Mouse (Mus musculus): Measurements from ENCODE around the gene Sqstm1. TPM values are rescaled to one million over a fixed set of nuclear protein-coding genes. Genes with fewer than 3 reads are reported as not detected.

Gene Sqstm1
- polyA plus RNA-seq, 1 experiment from 2014 or later = 193 TPM

DNA sequence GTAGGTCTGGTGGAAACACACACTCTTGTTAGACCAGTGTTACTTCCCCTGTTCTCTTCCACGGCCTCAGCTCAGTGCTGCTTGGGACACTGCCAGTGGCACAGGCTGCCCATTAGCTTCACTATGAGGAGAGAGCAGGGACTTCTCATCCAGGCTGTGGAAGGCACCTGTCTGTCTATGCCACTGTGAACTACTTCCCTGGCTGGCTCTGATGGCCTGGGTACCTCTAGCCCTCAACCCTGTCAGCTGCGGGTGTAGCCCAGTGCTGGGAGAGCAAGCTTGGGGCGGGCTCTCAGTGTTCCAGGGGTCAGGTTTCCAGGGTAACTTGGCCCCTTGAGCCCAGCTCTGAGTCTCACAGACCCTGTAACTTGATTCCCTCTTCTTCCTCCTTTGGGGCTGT is 18.1 kb upstream of the Sqstm1 start:
- Histone ChIP-seq H3K9ac (peak overlapping the region; percentile 4; the same call in 1 of the 2 replicates), H3K27ac (no peak overlapping the region), H3K4me2 (no peak overlapping the region; the same call in 1 of the 2 replicates), H3K4me1 (peaks cover 49% of the 10 kb centered on the region), H3K27me3 (peaks cover 15% of the 10 kb centered on the region), H3K4me3 (no peak overlapping the region), H3K36me3 (peaks cover 30% of the 10 kb centered on the region), H3K9me3 (no peaks in the 10 kb centered on the region)
- WGBS = 26% methylated on average over 3 of the region's 3 CpGs
- no peak for ATAC-seq (ENCODE audit: insufficient number of reproducible peaks, insufficient read depth, low FRiP score, low TSS enrichment, low read depth)

DNA sequence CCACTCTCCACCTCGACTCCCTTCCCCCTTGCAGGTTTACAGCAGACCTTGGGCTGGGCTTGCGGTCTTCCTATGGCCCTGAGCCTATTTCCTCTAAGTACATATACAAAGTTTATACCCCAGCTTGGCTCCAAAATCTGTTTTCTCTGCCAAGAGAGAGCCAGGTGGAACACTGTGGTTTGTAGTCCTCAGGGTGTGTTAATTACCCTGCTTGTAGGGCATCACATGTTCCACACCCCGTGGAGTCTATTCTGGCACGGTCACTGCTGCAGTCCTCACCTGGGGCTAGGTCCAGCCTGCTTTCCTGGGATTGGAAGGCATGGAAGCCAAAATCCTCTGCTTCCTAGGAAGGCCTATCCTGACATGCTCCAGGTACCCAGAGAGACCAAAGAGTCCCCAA is 17.1 kb upstream of the Sqstm1 start:
- H3K9me3 ChIP-seq = no peaks in the 10 kb centered on the region
- H3K36me3 ChIP-seq = peaks cover 19% of the 10 kb centered on the region
- 87% methylated on average over 4 of the region's 4 CpGs for WGBS
- no peak overlapping the region for H3K27ac ChIP-seq
- peaks cover 15% of the 10 kb centered on the region for H3K27me3 ChIP-seq
- no peak overlapping the region for H3K4me2 ChIP-seq
- H3K9ac ChIP-seq = no peak overlapping the region
- H3K4me3 ChIP-seq = no peak overlapping the region
- H3K4me1 ChIP-seq = peaks cover 55% of the 10 kb centered on the region
- ATAC-seq (ENCODE audit: insufficient number of reproducible peaks, insufficient read depth, low FRiP score, low TSS enrichment, low read depth) = no peak

DNA sequence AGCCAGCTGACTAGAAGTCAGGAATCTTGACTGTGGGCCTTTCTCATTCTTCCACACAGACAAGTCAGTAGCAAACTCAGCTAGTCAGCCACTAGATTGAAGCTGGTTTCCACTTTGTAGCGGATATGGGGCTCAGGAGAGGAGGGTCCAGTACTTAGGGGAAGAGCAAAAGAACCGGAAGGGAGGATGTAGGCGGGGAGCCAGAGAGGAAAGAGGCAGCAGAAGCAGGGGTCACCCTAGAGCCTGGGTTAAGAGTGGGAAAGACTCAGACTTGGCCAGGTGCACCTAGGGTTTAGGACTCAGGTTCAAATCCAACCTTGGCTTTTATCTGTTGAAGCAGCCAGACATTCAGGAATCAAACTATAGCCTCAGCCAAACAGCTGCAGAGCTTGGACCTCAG is 16.6 kb upstream of the Sqstm1 start:
- H3K9ac ChIP-seq = no peak overlapping the region
- ATAC-seq (ENCODE audit: insufficient number of reproducible peaks, insufficient read depth, low FRiP score, low TSS enrichment, low read depth) = no peak
- WGBS = 67% methylated on average over 3 of the region's 3 CpGs
- 0 out of 2 replicates have a peak overlapping the region, but pooled peaks have one; percentile 84 for H3K4me3 ChIP-seq
- H3K36me3 ChIP-seq = peaks cover 14% of the 10 kb centered on the region
- 0 out of 2 replicates have a peak overlapping the region, but pooled peaks have one; percentile 85 for H3K4me2 ChIP-seq
- H3K27me3 ChIP-seq = peaks cover 15% of the 10 kb centered on the region
- H3K4me1 ChIP-seq = peaks cover 55% of the 10 kb centered on the region
- H3K9me3 ChIP-seq = no peaks in the 10 kb centered on the region
- no peak overlapping the region for H3K27ac ChIP-seq

DNA sequence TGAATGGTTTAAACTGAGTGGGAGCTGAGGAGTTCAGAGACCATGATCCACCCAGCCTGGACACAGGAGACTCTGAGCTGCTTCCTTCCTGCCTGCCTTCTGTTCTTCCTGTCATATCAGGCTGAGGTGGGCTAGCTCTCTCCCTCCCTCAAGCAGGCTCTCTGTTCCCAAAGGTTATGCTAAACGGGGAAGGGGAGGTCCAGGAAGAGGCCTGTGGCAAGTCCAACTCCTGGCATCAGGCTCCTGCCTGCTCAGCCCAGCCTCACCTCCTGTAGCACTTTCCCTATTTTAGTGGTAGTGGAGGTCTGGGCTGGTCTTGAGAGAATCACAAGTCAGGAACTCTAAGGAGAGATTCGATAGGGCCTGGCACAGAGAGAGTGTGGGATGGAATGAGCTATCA is 15.8 kb upstream of the Sqstm1 start:
- Histone ChIP-seq H3K4me3 (peak overlapping the region; percentile 84), H3K27ac (no peak overlapping the region), H3K9ac (peak overlapping the region; percentile 95), H3K36me3 (peaks cover 6% of the 10 kb centered on the region; the same call in 1 of the 2 replicates), H3K9me3 (no peaks in the 10 kb centered on the region), H3K4me1 (peaks cover 55% of the 10 kb centered on the region), H3K4me2 (peak overlapping the region; percentile 85), H3K27me3 (peaks cover 15% of the 10 kb centered on the region)
- WGBS = 34% methylated on average over 2 of the region's 2 CpGs
- no peak for ATAC-seq (ENCODE audit: insufficient number of reproducible peaks, insufficient read depth, low FRiP score, low TSS enrichment, low read depth)

DNA sequence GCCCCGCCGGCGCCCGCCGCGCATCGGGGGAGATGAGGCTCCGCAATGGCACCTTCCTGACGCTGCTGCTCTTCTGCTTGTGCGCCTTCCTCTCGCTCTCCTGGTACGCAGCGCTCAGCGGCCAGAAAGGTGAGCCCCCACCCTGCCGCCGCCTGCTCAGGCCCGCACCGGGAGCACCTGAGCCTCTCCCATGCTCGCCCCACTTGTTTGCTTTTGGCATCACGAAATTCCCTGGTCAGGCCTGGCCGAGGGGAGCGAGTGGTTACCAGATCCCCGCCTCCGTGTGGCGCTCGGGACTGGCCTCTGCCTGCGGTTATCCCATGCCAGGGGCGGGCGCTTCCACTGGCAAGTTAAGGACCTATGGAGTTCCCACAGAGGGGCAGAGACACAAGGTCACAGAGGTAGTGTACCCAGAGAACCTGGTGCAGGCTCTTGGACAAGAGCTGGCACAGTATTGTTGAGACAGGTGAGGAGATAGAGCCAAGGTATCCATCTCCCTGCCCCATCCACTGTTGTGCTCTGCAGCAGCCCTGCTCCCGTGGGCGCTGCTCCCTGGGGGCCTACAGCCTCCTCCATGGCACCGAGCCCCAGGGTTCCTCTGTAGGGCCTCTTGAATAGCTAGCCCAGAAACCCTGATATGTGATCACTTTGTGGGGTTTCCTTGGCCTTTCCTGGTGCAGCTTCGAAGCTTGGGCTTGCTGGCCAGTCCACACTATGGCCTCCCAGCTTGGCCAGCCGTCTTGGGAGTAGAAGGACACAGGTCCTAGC is 15.2 kb upstream of the Sqstm1 start:
- Histone ChIP-seq H3K27me3 (peaks cover 15% of the 10 kb centered on the region), H3K9ac (peak overlapping the region; percentile 95), H3K4me1 (peaks cover 52% of the 10 kb centered on the region), H3K4me2 (peak overlapping the region; percentile 85), H3K4me3 (peak overlapping the region; percentile 84), H3K36me3 (peaks cover 4% of the 10 kb centered on the region; the same call in 1 of the 2 replicates), H3K9me3 (no peaks in the 10 kb centered on the region), H3K27ac (peak overlapping the region; percentile 84)
- 2% methylated on average over 34 of the region's 34 CpGs for WGBS
- no peak for ATAC-seq (ENCODE audit: insufficient number of reproducible peaks, insufficient read depth, low FRiP score, low TSS enrichment, low read depth)

DNA sequence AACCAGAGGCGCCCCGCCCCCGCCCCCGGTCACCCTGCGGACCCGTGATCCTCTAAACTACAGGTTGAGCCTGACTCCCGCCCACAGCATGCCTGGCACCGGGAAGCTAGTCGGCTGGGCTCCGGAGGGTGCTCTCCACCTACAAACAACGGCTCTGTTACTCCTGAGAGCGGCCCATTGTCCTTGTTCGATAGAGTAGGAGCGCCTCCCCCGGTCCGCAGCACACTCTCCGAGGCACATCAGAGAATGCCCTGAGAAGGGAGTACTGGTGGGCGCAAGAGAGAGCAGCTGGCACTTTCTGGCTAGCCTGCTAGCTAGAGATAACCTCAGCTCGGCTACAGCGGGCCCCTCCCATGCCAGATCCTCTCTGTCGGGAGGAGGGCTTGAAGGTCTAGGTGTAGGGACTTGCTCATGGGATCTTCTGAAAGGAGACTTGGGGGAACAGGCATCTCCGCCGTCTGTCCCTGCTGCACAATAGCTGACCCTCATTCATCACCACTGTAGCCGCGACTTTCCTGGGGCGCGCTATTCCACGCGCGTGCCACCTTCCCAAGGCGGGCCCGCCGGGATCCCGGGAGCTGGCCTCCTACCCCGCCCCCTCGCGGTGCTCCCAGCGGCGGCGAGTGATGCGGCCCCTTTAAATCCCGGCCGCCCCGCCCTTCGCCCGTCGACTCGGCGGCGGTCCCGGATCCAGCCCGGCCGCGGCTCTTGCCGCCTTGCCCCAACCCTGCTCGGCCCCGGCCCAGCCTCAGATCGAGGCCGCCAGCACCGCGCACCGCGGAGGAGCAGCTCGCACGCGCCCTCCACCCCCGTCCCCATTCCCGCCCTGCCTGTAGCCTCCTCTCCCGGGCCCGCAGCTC is 14.3 kb upstream of the Sqstm1 start:
- WGBS = under 1% methylated on average over 65 of the region's 70 CpGs
- peaks cover 6% of the 10 kb centered on the region; the same call in 1 of the 2 replicates for H3K27me3 ChIP-seq
- H3K9ac ChIP-seq = peak overlapping the region; percentile 95
- peak; percentile 83 for ATAC-seq (ENCODE audit: insufficient number of reproducible peaks, insufficient read depth, low FRiP score, low TSS enrichment, low read depth)
- peak overlapping the region; percentile 84 for H3K27ac ChIP-seq
- H3K9me3 ChIP-seq = no peaks in the 10 kb centered on the region
- H3K4me2 ChIP-seq = peak overlapping the region; percentile 85
- H3K4me3 ChIP-seq = peak overlapping the region; percentile 84
- peaks cover 47% of the 10 kb centered on the region for H3K4me1 ChIP-seq
- H3K36me3 ChIP-seq = no peaks in the 10 kb centered on the region

DNA sequence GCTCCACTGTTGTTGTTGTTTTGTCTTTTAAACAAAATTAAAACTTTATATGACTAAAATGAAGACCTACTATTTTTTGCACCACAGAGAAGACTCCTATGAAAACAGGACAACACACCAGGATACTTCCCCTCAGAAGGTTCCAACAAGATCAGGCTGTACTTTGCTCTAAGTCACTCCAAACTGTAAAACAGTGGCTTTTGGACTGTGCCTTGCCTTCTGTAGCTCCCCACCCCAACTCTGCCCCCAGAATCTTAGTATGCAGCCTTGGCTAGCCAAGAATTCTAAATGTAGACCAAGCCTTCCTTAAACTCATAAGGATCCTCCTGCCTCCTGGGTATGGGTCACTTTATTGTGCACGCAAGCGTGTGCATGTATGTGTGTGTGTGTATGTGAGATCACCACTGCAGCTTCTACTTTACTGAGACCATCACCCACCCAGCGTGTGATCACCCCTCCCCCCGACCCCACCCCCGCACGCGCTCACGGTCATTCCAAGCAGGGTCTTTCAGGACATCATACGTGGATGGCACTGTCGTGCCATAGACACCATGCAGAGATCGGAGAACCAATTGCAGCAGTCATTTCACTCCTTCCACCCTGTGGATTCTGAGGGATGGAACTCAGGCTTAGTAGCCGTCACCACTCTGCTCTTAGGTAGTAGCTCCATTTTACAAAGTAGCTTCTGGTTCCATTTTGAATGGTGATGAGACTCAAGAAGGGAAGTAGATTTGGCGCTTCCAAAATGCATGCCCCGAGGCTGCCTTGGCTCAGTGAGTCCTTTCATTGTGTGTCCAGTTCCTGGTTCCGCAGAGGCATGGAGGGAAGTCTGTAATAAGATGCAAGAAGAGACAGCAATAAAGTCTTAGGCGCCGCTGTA is 13.4 kb upstream of the Sqstm1 start:
- peak overlapping the region; percentile 95 for H3K9ac ChIP-seq
- WGBS = 5% methylated on average over 17 of the region's 17 CpGs
- H3K36me3 ChIP-seq = no peaks in the 10 kb centered on the region
- H3K27me3 ChIP-seq = no peaks in the 10 kb centered on the region
- no peaks in the 10 kb centered on the region for H3K9me3 ChIP-seq
- H3K4me3 ChIP-seq = peak overlapping the region; percentile 84
- ATAC-seq (ENCODE audit: insufficient number of reproducible peaks, insufficient read depth, low FRiP score, low TSS enrichment, low read depth) = no peak
- peak overlapping the region; percentile 84 for H3K27ac ChIP-seq
- peak overlapping the region; percentile 85 for H3K4me2 ChIP-seq
- peaks cover 42% of the 10 kb centered on the region for H3K4me1 ChIP-seq

DNA sequence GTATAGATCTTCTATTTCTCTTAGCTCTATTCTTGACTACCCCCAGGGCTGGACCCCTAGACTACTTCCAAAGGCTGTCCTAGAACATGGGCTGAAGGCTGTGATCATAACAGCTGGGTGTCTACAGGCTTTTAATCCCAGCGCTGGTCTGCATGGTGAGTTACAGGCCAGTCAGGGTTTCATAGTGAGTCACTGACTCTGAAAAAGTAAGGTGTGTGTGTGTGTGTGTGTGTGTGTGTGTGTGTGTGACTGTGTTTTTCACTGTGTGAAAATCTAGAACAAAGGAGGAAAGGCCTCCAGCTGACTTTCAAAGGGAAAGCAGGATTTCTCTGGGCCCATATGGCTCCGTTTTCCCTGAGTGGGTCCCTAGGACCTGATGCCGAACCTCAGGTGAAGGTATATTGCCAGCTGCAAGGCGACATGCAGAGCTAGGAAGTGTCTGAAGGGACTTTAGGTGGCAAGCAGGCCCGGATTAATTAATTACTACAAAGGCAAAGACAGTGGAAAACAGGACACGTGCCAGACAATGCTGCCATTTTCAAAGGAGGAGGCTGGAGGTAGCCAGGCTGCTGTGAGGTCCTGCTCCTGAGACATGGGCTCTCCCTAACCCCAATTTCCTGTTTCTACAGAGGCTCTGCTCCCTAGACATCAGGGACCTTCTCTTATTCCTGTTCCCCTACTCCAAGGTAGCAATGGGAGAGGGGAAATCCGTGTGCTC is 12.1 kb upstream of the Sqstm1 start:
- WGBS = 47% methylated on average over 7 of the region's 7 CpGs
- H3K9ac ChIP-seq = no peak overlapping the region
- no peak for ATAC-seq (ENCODE audit: insufficient number of reproducible peaks, insufficient read depth, low FRiP score, low TSS enrichment, low read depth)

DNA sequence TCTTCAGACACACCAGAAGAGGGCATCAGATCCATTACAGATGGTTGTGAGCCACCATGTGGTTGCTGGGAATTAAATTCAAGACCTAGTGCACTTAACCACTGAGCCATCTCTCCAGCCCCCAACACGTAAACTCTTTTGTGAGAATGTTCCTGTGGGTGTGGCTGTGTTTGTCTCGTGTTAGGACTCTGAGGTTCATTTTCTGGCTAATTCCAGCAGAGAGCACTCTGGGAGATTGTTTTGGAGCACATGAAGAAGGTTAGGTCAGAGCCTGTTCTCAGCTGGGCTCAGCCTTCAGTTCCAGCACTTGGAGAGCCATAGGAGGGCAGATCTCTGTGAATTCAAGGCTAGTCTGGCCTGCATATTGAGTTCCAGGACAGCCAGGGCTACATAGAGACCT is 9.2 kb upstream of the Sqstm1 start:
- 44% methylated on average over 2 of the region's 2 CpGs for WGBS
- no peaks in the 10 kb centered on the region for H3K9me3 ChIP-seq
- no peak overlapping the region for H3K27ac ChIP-seq
- H3K27me3 ChIP-seq = no peaks in the 10 kb centered on the region
- no peak for ATAC-seq (ENCODE audit: insufficient number of reproducible peaks, insufficient read depth, low FRiP score, low TSS enrichment, low read depth)
- H3K4me3 ChIP-seq = no peak overlapping the region
- no peaks in the 10 kb centered on the region for H3K36me3 ChIP-seq
- H3K4me2 ChIP-seq = no peak overlapping the region
- H3K4me1 ChIP-seq = peaks cover 32% of the 10 kb centered on the region
- H3K9ac ChIP-seq = no peak overlapping the region

More for the DNA sequence above, 12.1 kb upstream of the Sqstm1 start:
- Histone ChIP-seq H3K36me3 (no peaks in the 10 kb centered on the region), H3K27me3 (no peaks in the 10 kb centered on the region), H3K4me1 (peaks cover 34% of the 10 kb centered on the region), H3K4me2 (no peak overlapping the region), H3K27ac (no peak overlapping the region), H3K9me3 (no peaks in the 10 kb centered on the region), H3K4me3 (no peak overlapping the region)

DNA sequence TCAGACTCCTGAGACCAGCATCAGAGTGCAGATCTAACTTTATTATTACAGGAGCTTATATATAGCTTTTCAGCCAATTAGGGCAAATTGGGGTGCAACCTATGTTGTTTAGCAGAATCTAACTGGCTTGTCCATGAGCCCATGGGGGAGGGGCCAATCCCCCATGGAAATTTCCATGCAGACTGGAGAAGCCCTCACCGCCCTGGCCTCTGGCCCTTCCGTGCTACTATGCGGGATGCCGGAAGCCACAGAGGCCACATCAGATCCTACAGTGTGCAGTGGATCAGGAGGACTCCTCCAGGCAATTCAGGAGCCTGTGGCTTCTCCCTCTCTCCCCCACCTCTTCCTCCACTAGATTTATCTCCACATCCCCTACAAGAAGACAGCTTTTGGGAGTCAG is 7.2 kb upstream of the Sqstm1 start:
- H3K4me3 ChIP-seq = no peak overlapping the region
- H3K27me3 ChIP-seq = no peaks in the 10 kb centered on the region
- H3K4me1 ChIP-seq = peaks cover 21% of the 10 kb centered on the region
- no peak overlapping the region for H3K9ac ChIP-seq
- no peaks in the 10 kb centered on the region for H3K9me3 ChIP-seq
- WGBS = 55% methylated on average over 4 of the region's 4 CpGs
- no peak for ATAC-seq (ENCODE audit: insufficient number of reproducible peaks, insufficient read depth, low FRiP score, low TSS enrichment, low read depth)
- no peak overlapping the region for H3K4me2 ChIP-seq
- no peaks in the 10 kb centered on the region for H3K36me3 ChIP-seq
- no peak overlapping the region for H3K27ac ChIP-seq

Measured in embryonic facial prominence, embryonic 13.5 days (tissue).